Mouse (Mus musculus) c-Kit-positive CD71-positive TER-119-negative erythroid progenitor cells, embryonic 14.5 days (primary cell): Measurements from ENCODE around the gene Lzts2.
"Not testable (repeated sequence)": the region's sequence is repeated elsewhere in the genome, so short reads cannot be mapped to it uniquely, and the experiment has no call there.

Source experiments
- DNase-seq: peaks from one replicate; pipeline ENCODE4 v3.0.0-alpha.2; 2013; ENCODE audit warnings: low read depth

Lzts2 gene

DNA sequence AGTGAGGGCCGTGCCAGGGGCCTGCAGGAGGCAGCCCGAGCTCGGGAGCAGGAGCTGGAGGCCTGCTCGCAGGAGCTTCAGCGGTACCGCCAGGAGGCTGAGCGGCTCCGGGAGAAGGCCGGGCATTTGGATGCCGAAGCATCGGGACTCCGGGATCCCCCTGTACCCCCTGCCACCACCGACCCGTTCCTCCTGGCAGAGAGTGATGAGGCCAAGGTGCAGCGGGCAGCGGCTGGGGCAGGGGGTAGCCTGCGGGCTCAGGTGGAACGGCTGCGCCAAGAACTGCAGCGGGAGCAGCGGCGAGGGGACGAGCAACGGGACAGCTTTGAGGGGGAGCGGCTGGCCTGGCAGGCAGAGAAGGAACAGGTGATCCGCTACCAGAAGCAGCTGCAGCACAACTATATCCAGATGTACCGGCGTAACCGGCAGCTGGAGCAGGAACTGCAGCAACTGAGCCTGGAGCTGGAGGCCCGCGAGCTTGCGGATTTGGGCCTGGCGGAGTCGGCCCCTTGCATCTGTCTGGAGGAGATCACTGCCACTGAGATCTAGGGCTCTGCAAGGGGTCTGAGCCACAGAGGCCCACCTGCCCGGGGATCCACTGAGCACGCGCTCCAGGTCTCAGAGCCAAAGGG, 11.8 kb downstream of the Lzts2 start:
- no peak for DNase-seq

DNA sequence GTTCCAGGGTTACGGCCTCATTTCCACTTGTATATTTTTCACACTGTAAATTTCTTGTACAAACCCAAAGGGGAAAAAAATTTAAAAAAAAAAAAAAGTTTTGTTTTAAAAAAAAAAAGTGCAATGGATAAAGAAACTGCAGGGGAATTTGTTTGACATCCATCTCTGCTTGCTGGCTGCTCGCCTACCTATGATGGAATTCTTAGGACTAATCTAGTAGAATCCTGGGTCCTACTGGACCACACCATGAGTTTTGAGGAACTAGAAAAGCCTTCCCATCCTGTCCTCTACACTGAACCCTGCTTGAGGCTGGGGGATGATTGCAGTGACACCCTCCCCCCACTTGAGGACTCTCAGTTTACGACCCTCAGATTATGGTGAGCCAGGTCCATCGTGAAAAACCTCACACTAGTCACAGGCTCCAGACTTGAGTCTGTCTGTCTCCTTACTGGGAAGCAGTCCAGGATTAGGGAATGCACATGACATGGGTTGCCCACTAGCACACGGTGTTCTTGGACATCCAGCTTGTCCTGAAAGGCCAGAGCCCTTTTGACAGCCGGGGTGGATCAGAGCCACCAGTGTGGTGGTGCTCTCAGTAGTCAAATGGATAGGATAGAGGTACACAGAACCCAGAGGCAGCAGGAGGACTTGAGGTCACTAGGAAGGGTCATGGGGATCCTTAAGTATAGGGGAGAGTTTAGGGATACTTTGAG, 12.9 kb downstream of the Lzts2 start:
- DNase-seq, result no peak

DNA sequence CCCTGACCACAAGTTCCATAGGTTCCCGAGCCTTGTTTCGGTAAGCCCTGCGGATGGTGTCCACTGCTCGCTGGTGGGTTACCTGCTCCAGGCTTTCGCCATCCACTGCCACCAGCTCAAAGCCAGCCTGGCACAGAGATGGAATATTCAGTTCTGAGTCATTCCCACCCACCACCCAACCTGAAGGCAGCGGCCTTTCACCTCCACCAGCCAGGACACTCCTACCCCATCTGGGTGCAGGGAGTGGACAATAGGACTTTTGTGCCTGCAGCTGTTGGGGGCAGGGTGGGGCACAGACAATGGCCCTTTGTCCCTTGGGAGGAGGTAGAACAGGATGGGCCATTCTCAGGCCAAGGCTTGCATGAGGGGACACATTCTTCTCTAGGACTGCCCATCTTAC, 13.6 kb downstream of the Lzts2 start:
- no peak for DNase-seq

DNA sequence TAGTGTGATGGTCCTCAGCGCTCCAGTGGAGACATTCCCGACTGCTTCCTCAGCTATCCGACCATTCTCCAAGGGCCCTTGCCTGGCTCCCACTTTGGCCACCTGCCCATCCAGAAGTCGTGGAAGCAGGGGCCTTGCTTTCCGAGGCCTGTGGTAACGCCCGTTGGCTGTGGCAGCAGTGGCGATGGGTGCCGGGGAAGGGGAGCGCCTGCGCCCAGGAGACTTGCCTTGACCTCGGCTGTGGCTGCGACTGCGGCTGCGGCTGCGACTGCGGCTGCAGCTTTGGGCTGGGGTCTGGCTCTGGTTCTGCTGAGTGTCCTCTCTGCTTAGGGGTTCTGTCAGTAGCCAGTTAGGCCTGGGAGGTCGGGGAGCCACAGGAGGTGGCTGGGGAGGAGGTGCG, 14.5 kb downstream of the Lzts2 start:
- DNase-seq, result no peak

DNA sequence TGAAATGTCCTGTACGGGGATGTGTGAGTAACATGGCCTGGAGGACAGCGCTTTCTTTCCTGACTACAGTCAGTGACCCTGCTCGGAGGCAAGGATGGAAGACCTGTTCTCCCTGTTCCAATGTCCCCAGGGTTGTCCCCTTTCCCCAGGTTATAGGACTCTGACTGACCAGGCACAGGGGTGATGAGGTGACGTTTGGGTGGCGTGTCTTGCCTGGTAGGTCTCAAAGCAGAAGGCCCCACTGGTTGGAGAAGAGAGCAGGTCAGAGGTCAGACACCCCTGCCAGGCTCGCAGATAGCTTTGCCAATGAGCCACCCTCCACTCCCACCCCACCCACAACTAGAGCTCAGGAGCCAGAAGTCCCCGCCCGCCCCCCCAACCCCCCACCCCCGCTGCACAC, 15.4 kb downstream of the Lzts2 start:
- no peak for DNase-seq

- no peak for DNase-seq
Measured at GRCm38 (mm10) chr19:45030111-45030510, 15.9 kb downstream of the Lzts2 start.

DNA sequence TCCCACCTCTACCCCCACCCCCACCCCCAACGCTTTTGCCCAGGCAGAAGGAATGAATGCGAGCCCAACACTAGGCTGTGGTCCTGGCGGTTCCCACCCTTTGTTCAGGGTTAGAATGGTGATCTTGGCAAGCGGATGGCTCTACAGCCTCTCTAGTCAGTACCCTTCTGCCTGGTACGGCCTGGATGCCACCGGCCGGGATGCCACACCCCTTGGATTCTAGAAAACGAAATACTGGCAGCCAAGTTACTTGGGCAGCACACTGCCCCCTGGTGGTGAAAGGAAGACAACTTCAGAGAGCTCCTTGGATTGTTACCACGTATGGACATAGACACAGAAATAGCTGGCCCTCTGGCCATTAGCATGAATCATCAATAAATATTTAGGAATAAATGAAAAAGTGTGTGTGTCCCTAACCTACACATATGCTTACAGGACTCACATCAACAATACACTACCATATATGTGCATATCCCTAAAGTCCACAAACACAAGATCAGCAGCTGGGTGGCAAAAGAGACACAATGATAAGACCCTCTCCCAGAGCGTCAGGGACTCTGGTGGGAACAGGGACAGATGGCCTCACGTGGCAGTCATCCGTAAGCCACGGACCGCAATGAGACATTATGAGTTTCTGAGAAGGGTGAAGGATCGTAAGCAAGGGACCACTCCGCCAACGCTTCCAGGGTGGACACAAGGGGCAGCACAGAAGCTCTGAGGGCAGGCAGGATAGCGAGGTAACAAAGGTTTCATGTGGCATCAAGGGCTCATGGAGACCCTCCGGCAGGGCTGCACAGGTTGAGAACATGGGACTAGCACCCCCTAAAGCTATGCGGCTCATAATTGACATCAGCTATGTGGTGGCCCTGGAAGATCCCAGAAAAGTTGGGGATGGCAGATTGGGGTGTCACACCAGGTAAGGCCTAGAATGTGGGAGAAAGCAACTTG, 16.8 kb downstream of the Lzts2 start:
- peak; percentile 83 for DNase-seq

GRCm38 (mm10) chr19:45031780-45032179, 17.6 kb downstream of the Lzts2 start:
- DNase-seq, result no peak

DNA sequence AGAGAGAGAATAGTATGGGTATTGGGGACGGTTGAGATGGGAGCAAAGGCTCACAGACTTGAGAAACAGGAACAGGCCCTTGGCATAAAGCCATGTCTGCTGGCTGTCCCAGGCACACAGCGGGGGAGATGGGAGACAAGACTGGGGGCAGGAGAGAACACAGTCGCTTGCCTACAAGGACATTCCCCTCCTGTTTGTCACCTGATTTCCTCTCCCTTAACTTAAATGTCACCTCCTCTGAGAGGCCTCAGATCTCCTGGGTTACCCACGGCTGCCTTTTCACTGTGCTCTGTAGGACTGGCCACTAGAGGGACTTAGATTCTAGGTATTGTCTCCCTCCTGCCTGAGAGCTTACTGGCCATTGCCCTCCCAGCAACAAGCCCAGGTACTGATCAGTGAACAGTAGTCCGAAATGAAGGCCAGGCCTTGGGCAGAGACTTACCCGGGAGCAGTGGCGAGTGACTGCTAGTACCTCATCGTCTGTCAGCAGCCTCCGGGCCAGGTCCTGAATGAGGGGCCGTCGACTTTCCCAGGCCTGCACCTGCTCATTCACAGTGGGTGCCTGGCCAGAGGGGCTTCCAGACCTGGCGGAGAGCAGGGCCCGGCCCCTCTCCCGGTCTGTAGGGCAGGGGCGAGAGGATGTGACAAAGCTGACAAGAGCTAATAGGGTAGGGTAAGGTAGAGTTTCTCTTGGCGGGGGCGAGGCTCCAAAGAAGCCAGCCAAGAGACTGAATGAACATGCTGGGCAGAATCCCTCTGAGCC, 18.5 kb downstream of the Lzts2 start:
- DNase-seq, result no peak

GRCm38 (mm10) chr19:45036867-45037266, 22.7 kb downstream of the Lzts2 start:
- no peak for DNase-seq

- DNase-seq, result not testable (repeated sequence)
Measured at GRCm38 (mm10) chr19:45038198-45038597, 24.0 kb downstream of the Lzts2 start.

- no peak for DNase-seq
Measured at GRCm38 (mm10) chr19:45040214-45040613, 26.0 kb downstream of the Lzts2 start.

DNA sequence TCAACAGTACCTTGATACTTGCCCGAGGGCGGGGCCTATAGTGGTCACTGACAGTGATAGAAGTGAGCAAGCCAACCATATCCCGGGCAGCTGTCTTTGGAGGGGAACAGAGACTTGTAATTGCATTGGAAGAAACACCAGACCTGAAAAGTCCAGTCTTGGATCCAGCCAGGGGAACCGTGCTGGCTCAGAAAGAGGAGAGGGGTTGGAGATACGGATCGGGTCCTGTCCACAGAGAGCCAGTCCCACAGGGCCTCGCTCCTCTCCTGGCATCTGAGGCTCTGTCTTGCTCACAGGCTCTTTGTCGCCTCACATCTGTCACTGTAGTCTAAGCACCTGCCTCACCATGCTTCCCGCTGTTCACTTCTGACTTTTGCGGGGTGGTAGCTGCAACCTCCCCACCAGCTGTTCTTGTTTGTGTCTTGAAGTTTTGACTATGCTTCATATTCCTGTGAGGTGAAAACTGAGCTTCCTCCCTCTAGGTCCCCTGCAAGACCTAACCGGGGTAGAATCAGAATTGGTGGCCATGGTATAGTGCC, 30.2 kb downstream of the Lzts2 start:
- no peak for DNase-seq

- DNase-seq, result no peak
Measured at GRCm38 (mm10) chr19:45045236-45045635, 31.0 kb downstream of the Lzts2 start.

- DNase-seq, result no peak
Measured at GRCm38 (mm10) chr19:45045651-45046050, 31.4 kb downstream of the Lzts2 start, which contains the start of gene Pdzd7. Gene Pdzd7, minus strand, starts transcription at chr19:45045717.

DNA sequence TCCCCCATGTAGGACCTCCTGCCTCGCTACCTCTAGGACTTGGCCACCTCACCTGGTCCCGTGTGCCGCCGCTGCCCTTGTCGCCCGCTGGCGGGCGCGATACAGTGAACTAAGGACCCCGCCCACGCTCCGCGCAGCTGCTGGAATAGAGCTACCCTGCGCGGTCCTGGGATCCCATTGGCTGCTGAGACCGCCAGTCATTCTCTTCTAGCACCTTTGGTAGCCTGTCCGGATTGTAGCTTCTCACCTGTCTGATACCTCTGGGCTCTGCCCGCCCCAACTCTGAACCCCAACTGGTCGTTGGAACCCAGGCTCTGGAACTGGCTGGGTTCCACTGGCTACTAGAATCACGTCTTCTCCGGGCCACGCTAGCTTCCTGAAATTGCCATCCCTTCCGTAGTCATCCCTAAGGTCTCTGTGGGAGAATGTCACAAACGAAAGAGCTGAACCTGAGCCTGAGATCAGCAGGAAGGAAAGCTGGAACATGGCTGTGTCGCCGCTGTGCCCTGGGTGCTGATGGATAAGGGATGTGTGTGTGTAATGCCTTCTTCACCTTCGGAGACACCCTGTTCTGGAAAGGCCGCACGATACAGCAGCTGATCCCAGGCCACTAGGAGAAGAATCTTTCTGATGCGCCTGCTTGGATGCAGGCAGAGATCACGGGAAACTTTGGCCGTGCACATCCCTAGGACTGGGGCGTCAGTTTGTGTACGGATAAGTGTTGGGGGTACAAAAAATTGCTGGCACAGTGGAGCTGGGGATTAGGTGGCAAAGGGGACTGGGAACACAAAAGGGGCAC, 32.5 kb downstream of the Lzts2 start:
- DNase-seq, result peak; percentile 66

GRCm38 (mm10) chr19:45047417-45047934, 33.3 kb downstream of the Lzts2 start, which contains the start of gene Sfxn3:
Gene Sfxn3, plus strand, starts transcription at chr19:45047503.
- peak; percentile 76 for DNase-seq

DNA sequence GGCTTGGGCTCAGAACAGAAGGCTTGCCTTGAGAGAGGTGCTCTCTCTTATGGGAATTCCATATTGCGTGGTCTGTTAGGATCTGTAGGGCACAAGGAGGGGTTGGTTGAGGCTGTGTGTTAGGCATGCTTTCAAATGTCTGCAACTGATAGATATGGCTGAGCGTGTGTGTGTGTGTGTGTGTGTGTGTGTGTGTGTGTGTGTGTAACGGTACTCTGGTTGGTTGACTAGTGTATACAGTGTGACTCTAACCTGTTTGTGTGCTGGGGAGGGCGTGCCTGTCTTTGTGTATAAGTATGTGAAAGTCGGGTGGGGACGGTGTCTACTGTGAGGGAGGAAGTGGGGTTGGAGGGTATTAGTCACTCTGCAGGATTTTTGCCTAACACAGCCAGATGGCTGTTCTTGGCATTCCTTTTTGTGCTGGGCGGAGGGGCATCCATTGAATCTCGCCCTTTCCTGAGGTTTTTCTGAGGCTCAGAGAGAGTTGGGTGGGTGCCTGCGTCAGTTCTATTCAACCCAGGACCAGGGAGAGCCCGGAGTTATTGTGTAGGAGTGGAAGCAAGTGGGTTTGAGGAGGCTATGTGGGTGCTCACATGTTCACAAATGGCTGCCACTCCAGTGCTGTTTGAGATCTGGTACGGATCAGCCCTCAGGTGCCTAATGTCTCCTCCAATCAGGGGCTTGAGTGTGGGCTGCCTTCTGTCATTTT, 33.9 kb downstream of the Lzts2 start:
- no peak for DNase-seq

GRCm38 (mm10) chr19:45048644-45049365, 34.6 kb downstream of the Lzts2 start:
- no peak for DNase-seq
